Mouse (Mus musculus) E14TG2a.4 (cell line): ENCODE data around the gene Il11ra1.

Experiments used
- CTCF ChIP-seq: conservative IDR thresholded peaks from 2 replicates; pipeline ENCODE4 v1.5.1; 2014; ENCODE audit warnings: low read length
- POU5F1 ChIP-seq: IDR thresholded peaks from 2 replicates; pipeline ENCODE4 v1.6.1; 2014; ENCODE audit warnings: low read length, borderline replicate concordance

DNA sequence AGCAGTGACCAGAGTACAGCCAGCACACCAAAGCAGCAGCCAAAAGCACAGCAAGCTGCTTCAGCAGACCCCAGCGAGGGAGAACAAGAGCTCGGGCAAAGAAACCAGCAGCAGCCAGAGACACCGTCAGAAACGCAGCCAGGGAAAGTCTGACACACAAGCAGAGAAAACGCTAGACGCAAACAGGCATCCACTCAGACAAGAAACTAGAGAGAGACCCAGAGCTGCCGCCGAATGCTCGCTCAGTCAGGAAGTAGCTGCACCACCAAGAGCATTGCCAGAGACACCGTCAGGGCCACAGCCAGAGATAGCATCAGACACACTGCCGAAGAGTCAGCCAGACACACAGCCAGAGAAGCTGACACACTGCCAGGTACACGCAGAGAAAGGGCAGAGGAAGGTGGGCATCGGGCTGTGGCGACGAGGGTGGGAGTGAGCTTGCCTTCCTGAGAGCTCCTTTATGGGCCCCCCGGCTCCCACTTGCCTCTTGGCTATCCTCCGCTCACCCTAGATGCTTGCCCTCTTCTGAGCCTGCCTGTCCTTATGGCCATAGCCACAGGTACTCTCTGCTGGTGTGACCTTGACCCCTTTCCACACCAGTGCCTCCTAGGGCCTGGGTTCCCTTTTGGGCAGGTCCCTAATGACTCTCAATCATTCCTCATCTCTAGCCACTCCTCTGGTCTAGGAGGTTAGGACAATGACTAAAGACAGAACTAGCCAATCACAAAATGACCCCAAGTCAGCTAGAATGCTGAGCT, 23.4 kb upstream of the Il11ra1 start:
- TF ChIP-seq CTCF = no peak
- no peak for TF ChIP-seq POU5F1
